Mouse (Mus musculus) naive thymus-derived CD4-positive, alpha-beta T cell, adult 2 months (primary cell): ENCODE data around the gene Cyp2d10.
"Not testable (repeated sequence)": the region's sequence is repeated elsewhere in the genome, so short reads cannot be mapped to it uniquely, and the experiment has no call there.

Experiments used
- DNase-seq: peaks from one replicate; pipeline ENCODE4 v3.0.0-alpha.2; 2011; ENCODE audit warnings: low read depth

The Cyp2d10 gene

DNA sequence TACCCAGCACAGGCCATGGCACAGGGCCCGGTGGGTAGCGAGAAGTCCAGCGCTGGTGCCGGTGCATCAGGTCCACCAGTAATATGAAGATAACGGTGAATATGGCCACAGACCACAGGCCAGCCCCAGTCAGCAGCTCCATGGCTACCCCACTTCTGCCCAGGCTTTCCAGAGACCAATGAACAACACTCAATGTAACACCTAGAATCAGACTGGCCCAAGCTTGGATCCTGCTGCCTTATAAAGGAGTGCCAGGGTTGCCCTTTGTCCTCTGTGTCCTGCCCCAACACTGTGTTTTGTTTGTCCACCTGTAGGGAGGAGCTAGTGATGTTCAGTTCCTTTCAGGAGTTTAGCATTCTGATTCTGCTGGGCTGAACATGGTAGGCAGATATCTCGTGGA lies at the start of gene Cyp2d10:
Cyp2d10 (minus strand) TSS at position 215 of the 400 bp plus-strand sequence.
- no peak for DNase-seq

DNA sequence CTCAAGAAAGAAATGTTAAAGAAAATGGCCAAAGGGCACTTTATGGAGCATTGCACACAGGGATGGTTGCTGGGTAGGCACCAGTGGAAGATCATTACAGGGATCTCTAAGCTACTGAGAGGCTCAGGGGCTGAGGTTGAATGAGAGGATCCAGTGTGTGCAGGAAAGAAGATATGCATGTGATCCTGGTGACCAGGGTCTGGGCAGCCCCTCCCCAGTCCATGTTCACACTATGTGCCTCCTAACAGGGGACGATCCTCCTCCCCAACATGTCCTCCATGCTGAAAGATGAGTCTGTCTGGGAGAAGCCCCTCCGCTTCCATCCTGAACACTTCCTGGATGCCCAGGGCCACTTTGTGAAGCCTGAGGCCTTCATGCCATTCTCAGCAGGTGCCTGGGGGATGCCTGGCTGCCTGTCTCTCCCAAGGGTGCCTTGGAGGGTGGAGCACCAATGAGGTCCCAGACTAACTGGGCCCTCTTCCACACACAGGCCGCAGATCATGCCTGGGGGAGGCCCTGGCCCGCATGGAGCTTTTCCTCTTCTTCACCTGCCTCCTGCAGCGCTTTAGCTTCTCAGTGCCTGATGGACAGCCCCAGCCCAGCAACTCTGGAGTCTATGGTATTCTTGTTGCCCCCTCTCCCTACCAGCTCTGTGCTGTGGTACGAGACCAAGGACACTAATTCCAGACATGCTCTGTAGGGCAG lies 49.2 kb upstream of the Cyp2d10 start:
- not testable (repeated sequence) for DNase-seq

DNA sequence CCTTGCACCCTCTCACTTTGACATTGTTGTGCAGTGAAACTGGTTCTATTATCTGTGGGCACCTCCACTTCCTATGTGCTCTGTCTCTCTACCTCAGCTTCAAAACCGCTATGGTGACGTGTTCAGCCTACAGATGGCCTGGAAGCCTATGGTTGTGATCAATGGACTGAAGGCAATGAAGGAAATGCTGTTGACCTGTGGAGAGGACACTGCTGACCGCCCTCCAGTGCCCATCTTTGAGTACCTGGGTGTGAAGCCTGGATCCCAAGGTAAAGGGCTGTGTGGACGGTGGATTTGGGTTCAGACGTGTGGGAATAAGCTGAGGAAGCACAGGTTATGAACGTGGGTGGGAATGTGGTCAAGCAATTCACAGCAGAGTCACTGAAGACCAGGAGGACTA lies 46.5 kb upstream of the Cyp2d10 start:
- not testable (repeated sequence) for DNase-seq

DNA sequence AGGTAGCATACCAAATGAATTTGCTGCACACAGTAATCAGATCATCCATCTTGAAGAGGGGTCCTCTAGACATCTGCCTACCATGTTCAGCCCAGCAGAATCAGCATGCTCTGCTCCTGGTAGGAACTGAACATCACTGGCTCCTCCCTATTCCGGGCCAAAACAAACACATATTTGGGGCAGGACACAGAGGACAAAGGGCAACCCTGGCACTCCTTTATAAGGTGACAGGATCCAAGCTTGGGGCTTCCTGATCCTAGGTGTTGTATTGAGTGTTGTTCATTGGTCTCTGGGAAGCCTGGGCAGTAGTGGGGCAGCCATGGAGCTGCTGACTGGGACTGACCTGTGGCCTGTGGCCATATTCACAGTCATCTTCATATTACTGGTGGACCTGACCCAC lies 45.1 kb upstream of the Cyp2d10 start:
- not testable (repeated sequence) for DNase-seq

GRCm38 (mm10) chr15:82450045-82450444 lies 43.0 kb upstream of the Cyp2d10 start:
- DNase-seq, result not testable (repeated sequence)

DNA sequence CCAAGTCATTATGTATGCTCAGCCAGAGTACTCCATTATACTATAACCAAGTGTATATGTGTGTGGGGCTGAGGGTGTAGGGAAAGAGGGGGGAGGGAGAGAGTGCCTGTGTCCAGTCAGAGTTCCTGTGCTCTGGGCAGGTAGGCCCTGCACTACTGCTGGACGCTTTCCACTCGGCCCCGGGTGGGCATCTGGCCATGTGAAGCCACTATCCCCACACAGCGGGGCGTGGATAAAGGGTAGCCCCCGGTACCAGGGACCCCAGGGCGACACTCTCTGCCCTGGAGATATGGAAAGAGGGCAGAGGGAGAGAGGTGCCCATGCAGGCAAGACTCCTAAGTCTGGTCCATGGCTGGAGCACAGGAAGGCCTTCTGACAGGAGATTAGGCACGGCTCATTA lies 38.2 kb upstream of the Cyp2d10 start:
- DNase-seq, result no peak

GRCm38 (mm10) chr15:82443658-82444057 lies 36.7 kb upstream of the Cyp2d10 start:
- no peak for DNase-seq

- no peak for DNase-seq
These were observed 31.1 kb upstream of the Cyp2d10 start for GRCm38 (mm10) chr15:82437975-82438617.

DNA sequence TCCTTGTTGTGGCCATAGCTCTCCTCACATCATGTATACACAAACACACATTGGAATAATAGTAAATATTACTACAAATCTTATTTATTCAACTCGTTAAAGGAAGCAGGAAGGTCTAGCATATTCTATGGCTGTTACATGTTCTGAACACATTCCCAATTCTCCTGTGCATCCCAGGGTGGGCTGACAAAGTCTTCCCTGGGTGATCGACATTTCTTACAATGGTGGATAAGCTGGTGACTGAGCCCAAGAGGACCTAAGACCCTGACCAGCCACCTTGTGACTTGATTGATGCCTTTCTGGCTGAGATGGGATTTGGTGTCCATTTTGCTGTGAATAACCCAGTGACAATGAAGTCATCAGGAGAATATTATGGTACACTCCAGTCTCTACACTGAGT lies 28.6 kb upstream of the Cyp2d10 start:
- DNase-seq, result no peak

DNA sequence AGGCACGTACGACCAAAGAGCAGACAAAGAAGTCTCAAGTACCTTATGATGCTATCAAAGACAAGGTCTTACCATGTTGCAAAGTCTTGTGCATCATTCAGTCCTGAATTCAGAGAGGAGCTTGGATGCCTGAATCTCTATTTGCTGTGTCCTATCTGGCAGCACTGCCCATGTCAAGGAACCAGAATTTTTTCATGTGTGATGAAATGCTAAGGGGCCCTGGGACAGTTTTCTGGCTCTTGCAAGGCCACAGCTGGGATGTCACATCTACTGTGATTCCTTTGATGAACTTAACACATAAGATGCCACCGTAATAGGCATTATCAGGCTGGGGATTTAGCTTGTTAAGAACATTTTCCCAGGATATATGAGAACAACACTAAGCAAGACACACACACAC lies 28.0 kb upstream of the Cyp2d10 start:
- DNase-seq, result no peak

DNA sequence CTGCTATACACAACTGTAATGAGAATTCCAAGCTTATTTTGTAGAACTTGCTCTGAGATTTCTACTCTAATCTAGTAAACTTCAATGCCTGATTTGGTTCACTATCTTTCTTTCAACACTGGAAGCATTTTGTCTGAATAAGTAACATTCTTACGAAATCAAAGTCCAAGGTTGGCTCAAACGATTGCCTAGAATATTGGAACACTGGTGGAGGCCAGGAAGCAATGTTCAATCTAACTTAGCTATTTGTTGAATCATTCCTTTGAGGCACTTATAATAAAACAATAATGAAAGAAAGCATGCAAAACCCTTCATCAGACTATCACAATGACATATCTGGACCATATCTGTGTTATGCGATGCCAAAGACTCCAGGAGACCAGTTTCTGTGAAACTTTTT lies 27.5 kb upstream of the Cyp2d10 start:
- no peak for DNase-seq

DNA sequence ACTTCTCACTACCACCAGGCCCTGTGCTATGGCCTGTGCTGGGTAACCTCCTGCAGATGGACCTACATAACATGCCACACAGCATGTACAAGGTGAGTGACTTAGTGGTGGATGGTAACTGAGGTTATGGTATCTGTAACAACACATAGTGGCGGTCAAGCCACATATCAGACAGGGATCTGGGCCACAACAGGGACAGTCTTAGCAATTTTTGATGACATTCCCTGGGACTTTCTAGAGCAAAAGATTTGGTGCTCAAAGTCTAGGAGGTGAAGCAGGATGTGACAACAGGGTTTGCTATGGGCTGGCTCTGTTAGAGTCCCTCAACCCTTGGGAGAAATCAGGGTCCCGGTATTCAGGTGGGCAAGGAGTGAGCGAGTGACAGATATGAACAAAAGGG lies 26.6 kb upstream of the Cyp2d10 start:
- DNase-seq, result no peak

- no peak for DNase-seq
These were observed 26.1 kb upstream of the Cyp2d10 start, which contains the start of gene Cyp2d9 for GRCm38 (mm10) chr15:82433137-82433536. Cyp2d9 (plus strand) TSS chr15:82433437.

DNA sequence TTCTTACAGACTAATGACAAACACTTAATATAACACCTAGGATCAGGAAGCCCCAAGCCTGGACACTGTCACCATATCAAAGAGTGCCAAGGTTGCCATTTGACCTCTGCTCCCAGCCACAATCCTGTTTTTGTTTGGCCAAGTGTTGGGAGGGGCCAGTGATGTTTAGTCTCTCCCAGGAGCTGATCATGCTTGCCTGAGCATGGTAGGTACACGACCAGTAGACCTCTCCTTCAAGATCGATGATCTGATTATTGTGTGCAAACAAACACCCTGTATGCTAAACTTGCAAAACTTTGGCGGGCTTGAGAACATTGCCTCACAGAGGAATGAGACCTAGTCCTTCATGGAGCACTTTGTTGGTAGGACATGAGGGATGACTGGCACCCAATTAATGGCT lies 16.5 kb upstream of the Cyp2d10 start:
- no peak for DNase-seq

GRCm38 (mm10) chr15:82422935-82423334 lies 15.9 kb upstream of the Cyp2d10 start:
- no peak for DNase-seq

- no peak for DNase-seq
These were observed 11.6 kb upstream of the Cyp2d10 start for GRCm38 (mm10) chr15:82418616-82419015.

GRCm38 (mm10) chr15:82416797-82417789 lies 10.1 kb upstream of the Cyp2d10 start:
- peak; percentile 83 for DNase-seq

DNA sequence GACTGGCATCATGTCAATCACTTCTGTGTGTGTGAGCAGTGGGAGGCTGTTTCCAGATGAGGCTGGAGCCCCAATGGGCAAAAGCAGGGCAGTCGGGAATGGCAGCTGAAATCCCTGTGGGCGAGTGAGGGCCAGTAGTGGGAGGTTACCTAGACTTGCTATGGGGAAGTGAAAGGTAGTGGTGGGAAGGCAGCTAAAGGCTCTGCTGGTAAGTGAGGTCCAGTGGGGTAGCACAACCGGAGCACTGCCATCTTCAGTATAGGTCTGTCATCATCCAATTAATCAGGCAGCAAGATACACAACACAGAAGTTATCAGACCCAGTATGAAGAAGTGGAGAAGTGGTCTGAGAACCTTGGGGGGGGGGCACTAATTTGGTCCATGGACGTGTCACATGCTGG lies 541 bp upstream of the Cyp2d10 start:
- DNase-seq, result no peak

DNA sequence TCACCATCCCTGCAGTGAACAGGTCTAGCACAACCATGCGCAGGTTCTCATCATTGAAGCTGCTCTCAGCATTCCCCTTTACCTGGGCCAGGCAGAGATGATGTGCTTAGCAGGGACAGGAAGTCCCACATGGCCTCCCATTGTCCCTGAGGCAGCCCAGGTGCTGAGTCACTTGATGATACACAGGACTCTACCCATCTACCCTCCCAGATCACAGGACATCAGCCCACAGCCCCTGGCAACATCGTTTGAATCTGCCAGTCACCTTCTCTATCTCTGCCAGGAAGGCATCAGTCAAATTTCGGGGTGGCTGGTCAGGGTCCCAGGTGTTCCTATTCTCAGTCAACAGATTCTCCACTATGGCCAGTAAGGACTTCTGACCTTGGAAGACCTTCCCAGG lies 2.8 kb downstream of the Cyp2d10 start:
- DNase-seq, result no peak

DNA sequence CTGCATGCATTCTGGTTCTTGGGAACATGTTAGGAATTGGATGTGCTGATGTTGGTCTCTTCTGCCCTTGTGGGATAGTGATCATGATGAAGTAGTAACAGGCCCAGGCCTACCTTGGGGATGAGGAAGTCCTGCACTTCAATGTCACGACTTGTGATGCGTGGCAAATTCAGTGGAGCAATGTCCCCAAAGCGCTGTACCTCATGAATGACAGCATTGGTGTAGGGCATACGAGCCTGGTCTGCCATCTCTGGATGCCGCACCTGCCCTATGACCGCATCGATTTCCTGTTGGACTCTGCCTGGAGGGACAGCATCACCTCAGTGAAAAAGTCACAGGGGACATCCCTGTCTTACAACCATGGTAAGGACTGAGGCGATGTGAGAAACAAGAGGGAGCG lies 3.4 kb downstream of the Cyp2d10 start:
- DNase-seq, result no peak

GRCm38 (mm10) chr15:82402741-82403140 lies 4.3 kb downstream of the Cyp2d10 start:
- no peak for DNase-seq

DNA sequence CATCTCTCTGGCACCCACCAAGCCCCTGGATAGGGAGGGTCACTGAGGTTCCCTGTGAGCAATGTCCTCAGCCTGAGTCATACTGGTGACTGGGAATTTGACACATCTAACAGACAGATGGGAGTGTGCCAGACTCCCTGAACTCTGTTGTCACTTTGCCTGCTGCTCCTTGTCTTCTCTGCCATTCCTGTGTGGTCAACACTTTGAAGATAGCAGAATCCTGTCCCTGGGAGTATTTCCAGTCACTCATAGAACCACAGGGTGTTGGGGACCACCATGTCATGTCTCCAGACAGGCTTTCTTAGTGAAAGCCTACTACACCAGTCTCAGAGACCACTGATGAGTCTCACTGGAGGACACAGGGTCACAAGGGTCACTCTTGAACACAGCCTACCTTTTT lies 4.9 kb downstream of the Cyp2d10 start:
- DNase-seq, result no peak

GRCm38 (mm10) chr15:82401516-82401915 lies 5.5 kb downstream of the Cyp2d10 start:
- no peak for DNase-seq
